Mouse (Mus musculus) kidney, embryonic 15.5 days (tissue): ENCODE data around the gene Stxbp2. TPM values are rescaled to one million over a fixed set of nuclear protein-coding genes. Genes with fewer than 3 reads are reported as not detected.

ENCODE experiments used
- ATAC-seq: fragments of 200-750 bp; cut with Nextera tagmentation; replicated peaks from 2 replicates; pipeline ENCODE4 v1.8.0; 2017; ENCODE audit warnings: moderate TSS enrichment; ENCODE audit not compliant: low FRiP score
- H3K27ac ChIP-seq: fragments of 300-500 bp; sonication (generic); 2 replicates; pipeline ENCODE4 v1.5.1; 2015; ENCODE audit warnings: mild to moderate bottlenecking, inconsistent platforms
- H3K27me3 ChIP-seq: fragments of 300-500 bp; sonication (generic); 2 replicates; pipeline ENCODE4 v1.6.1; 2015; ENCODE audit warnings: inconsistent platforms
- H3K36me3 ChIP-seq: fragments of 300-500 bp; sonication (generic); 2 replicates; pipeline ENCODE4 v1.6.1; 2015; ENCODE audit warnings: inconsistent platforms
- H3K4me1 ChIP-seq: fragments of 300-500 bp; sonication (generic); 2 replicates; pipeline ENCODE4 v1.6.1; 2015; ENCODE audit warnings: inconsistent platforms
- H3K4me2 ChIP-seq: fragments of 300-500 bp; sonication (generic); 2 replicates; pipeline ENCODE4 v1.6.1; 2015; ENCODE audit warnings: moderate library complexity, mild to moderate bottlenecking, inconsistent platforms
- H3K4me3 ChIP-seq: fragments of 300-500 bp; sonication (generic); replicated peaks from 2 replicates; pipeline ENCODE4 v1.5.1; 2015; ENCODE audit warnings: mild to moderate bottlenecking, inconsistent platforms
- H3K9ac ChIP-seq: fragments of 300-500 bp; sonication (generic); 2 replicates; pipeline ENCODE4 v1.6.1; 2015; ENCODE audit warnings: mild to moderate bottlenecking, inconsistent platforms
- H3K9me3 ChIP-seq: fragments of 300-500 bp; sonication (generic); replicated peaks from 2 replicates; pipeline ENCODE4 v1.6.1; 2016; ENCODE audit warnings: inconsistent platforms
- WGBS: fragments of 180-500 bp; shearing (Covaris S2); methylation state at CpG from one replicate; pipeline ENCODE4 v1.1.7; 2015; ENCODE audit warnings: mixed read lengths; 5-methylcytosine and 5-hydroxymethylcytosine counted together
- polyA plus RNA-seq: library from polyadenylated mRNA; unstranded; fragments of >200 nt; fragmentation: Nextera tagmentation; extraction: Ambion mirVana; gene quantifications from 2 replicates; pipeline ENCODE4 v1.2.1, GENCODE M21; 2015

Gene Stxbp2
- polyA plus RNA-seq, 1 experiment from 2014 or later: 85.3 TPM

DNA sequence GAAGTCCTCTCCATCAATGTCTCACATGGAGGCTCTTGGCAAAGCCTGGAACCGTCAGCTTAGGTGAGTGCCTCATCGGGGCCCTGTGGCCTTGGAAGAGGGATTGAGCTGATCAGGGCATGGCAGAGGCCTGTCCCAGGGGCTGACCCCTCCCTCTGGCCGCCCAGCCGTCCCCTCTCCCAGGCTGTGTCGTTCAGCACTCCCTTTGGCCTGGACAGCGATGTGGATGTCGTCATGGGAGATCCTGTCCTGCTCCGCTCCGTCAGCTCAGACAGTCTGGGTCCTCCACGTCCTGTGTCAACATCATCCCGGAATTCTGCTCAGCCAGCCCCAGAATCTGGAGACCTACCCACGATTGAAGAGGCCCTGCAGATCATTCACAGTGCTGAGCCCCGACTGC lies 27.3 kb upstream of the Stxbp2 start:
- H3K4me2 ChIP-seq: no peak overlapping the region
- H3K9me3 ChIP-seq: no peaks in the 10 kb centered on the region
- peaks cover 71% of the 10 kb centered on the region for H3K36me3 ChIP-seq
- 71% methylated on average over 13 of the region's 13 CpGs for WGBS
- H3K4me1 ChIP-seq: peaks cover 9% of the 10 kb centered on the region
- H3K27me3 ChIP-seq: no peaks in the 10 kb centered on the region
- no peak for ATAC-seq
- no peak overlapping the region for H3K4me3 ChIP-seq
- H3K9ac ChIP-seq: no peak overlapping the region
- no peak overlapping the region for H3K27ac ChIP-seq

DNA sequence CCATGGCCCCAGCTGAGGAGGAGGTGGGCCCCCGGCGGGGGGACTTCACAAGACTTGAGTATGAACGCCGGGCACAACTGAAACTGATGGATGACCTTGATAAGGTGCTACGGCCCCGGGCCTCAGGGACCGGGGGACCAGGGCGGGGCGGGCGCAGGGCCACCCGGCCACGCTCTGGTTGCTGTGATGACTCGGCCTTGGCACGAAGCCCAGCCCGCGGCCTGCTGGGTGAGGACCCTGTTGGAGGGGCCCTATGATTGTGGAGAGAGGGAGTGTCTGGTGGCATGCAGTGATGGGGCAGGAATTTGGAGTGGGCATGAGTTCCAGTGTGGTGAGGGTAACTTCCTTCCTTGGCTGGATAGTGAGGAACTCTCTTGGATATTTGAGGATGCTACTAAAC lies 24.2 kb upstream of the Stxbp2 start:
- ATAC-seq: peak; percentile 40; the same call in 1 of the 2 replicates
- H3K27ac ChIP-seq: peak overlapping the region; percentile 57

DNA sequence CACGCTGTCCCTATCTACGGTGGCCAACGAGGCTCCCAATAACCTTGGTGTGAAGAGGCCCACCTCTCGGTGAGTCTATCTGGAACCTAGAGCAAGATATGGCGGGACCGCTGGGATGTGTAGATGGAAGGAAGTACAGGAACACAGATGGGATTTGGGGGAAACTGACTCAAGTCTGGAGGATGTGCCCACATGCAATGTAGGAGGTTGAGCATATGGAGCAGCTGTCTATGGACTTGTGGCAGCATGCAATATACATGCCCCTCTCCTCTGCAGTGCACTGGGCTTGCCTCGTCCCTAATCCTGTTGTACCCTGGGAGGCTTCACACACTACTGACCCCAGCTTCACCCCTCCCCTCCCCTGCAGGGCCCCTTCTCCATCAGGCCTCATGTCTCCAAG lies 22.9 kb upstream of the Stxbp2 start:
- Histone ChIP-seq H3K27ac (no peak overlapping the region), H3K9ac (no peak overlapping the region), H3K4me3 (no peak overlapping the region), H3K27me3 (no peaks in the 10 kb centered on the region), H3K36me3 (peaks cover 91% of the 10 kb centered on the region), H3K4me1 (peaks cover 15% of the 10 kb centered on the region), H3K9me3 (no peaks in the 10 kb centered on the region), H3K4me2 (no peak overlapping the region)
- 88% methylated on average over 7 of the region's 7 CpGs for WGBS
- ATAC-seq: no peak

More for the DNA sequence above, 24.2 kb upstream of the Stxbp2 start:
- H3K4me3 ChIP-seq: no peak overlapping the region
- H3K4me1 ChIP-seq: peaks cover 15% of the 10 kb centered on the region
- peaks cover 91% of the 10 kb centered on the region for H3K36me3 ChIP-seq
- no peak overlapping the region for H3K4me2 ChIP-seq
- H3K9ac ChIP-seq: no peak overlapping the region
- H3K9me3 ChIP-seq: no peaks in the 10 kb centered on the region
- WGBS: 81% methylated on average over 16 of the region's 16 CpGs
- H3K27me3 ChIP-seq: no peaks in the 10 kb centered on the region

DNA sequence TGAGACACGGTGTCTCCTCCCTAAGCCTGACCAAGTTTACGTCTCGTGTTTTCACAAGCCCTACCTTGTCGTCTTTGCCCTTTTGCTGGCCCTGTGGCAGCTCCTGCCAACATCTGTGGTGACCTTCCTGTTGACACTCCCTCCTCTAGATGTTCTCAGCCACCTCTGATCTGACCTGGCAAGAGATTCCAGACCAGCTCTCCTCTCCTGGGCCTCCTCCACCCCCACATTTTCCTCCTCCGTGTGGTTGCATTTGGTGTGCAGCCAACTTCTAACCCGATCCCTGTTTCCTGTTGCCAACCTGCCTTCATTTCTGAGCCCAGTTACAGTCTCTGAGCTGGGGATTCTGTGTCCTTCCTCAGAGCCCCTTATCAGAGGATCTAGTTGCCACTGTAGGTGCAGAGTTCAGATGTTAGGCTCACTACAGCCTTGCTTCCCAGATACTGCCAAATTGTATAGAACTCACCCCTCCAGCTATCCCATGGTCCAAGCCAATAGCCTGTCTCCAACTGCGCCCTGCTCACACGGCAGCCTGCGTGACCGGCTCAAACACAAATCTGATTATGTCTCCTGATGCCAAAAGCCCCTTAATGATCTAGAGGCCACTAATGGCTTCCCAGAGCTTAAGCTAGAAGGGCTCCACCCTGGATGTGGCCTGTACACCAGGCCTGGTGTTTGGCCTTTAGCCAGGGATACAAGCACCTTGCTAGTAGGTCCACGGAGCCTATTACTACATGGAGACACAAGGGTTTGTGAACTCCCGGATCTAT lies 21.5 kb upstream of the Stxbp2 start:
- WGBS: 64% methylated on average over 12 of the region's 12 CpGs
- no peak overlapping the region for H3K9ac ChIP-seq
- no peak overlapping the region for H3K4me2 ChIP-seq
- H3K4me3 ChIP-seq: no peak overlapping the region
- no peak for ATAC-seq
- peak overlapping the region; percentile 52 for H3K27ac ChIP-seq
- peaks cover 15% of the 10 kb centered on the region for H3K4me1 ChIP-seq
- no peaks in the 10 kb centered on the region for H3K9me3 ChIP-seq
- H3K27me3 ChIP-seq: no peaks in the 10 kb centered on the region
- peaks cover 91% of the 10 kb centered on the region for H3K36me3 ChIP-seq

DNA sequence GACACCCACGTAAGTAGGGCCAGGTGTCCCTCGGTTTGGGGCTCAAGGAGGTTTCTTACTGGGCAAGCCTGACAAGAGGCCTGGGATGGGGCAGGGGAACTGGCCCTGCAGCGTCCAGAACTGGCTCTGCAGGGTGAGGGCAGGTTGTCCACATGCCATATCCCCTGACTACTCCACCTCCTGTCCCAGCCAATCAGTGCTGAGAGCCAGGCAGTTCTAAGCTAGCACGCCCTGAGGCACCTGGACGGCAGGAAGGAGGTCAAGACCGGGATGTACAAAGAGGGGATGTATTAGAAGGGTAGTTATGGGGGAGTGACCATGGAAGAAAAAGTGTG lies 21.0 kb upstream of the Stxbp2 start:
- no peak overlapping the region for H3K9ac ChIP-seq
- peak overlapping the region; percentile 52 for H3K27ac ChIP-seq
- H3K4me3 ChIP-seq: no peak overlapping the region
- no peak overlapping the region for H3K4me2 ChIP-seq
- H3K9me3 ChIP-seq: no peaks in the 10 kb centered on the region
- WGBS: 79% methylated on average over 6 of the region's 6 CpGs
- ATAC-seq: no peak; the same call in 1 of the 2 replicates
- peaks cover 15% of the 10 kb centered on the region for H3K4me1 ChIP-seq
- H3K27me3 ChIP-seq: no peaks in the 10 kb centered on the region
- H3K36me3 ChIP-seq: peaks cover 91% of the 10 kb centered on the region

DNA sequence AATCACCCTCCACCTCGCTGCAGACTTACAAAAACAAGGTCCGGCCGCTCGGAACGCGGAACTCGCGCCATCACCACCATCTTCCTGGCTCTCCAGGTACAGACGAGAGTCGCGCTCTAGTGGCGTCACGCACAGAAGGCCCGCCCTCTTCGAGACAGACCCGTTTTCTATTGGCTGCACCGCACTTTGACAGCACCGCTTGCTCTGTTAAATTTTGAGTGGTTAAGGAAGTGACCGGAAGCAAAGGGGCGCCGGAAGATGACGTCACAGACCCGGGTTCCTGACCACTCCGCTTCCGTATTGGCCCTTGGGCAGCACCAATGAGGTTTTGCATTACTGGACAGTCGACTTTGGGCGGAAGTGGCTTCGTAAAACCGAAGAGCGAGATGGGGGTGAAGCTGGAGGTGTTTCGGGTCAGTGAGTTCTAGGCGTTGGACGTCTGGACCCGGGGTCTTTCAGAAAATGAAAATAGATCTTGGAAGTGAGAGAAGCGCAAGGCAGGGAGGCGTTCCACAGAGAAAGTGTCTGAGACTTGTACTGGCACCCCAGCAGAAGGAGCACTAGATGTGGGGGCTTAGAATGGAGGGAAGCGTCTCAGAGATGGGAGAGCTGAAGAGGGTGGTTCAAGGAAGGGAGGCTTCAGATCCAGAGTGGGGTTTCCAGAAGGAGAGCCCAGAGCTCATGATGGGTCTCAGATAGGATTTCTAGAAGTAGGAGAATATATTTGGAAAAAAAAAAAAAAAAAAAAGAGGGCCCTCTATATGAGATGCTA lies 9.4 kb upstream of the Stxbp2 start, which contains the start of the genes Xab2 and Pet100:
TSS of gene Xab2 (minus strand) at position 118 of the 772 bp plus-strand sequence.
TSS of gene Pet100 (plus strand) at position 350 of the 772 bp plus-strand sequence.
- Histone ChIP-seq H3K4me1 (peaks cover 16% of the 10 kb centered on the region), H3K27ac (no peak within 1 kb of the TSS), H3K4me2 (peak within 1 kb of the TSS; percentile 84), H3K9ac (peak within 1 kb of the TSS; percentile 78), H3K4me3 (peak within 1 kb of the TSS; percentile 90), H3K36me3 (peaks cover 32% of the 10 kb centered on the region), H3K27me3 (no peaks in the 10 kb centered on the region), H3K9me3 (no peaks in the 10 kb centered on the region)
- peak; percentile 98 for ATAC-seq
- WGBS: under 1% methylated on average over 37 of the region's 37 CpGs

DNA sequence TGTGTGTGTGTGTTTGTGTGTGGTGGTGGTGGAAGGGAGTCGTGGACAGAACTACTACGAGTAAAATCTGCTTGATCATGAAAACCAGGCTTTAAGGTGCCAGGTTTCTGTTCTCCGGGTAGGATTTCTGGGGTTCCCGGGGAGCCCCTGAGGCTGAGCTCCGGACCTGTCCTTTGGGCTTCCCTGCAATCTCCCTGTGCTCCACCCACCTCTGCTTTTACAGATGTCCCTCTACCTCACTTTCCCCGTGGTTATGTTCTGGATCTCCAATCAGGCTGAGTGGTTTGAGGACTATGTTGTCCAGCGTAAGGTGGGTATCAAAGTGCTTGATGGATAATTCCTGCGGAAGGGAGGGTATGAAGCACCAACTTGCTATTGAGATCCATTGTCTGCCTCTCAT lies 8.6 kb upstream of the Stxbp2 start:
- no peak for ATAC-seq
- Histone ChIP-seq H3K9ac (peak overlapping the region; percentile 68), H3K9me3 (no peaks in the 10 kb centered on the region), H3K27ac (no peak overlapping the region), H3K36me3 (peaks cover 25% of the 10 kb centered on the region), H3K4me3 (peak overlapping the region; percentile 90), H3K4me1 (peaks cover 16% of the 10 kb centered on the region), H3K27me3 (no peaks in the 10 kb centered on the region), H3K4me2 (peak overlapping the region; percentile 79)
- WGBS: 56% methylated on average over 8 of the region's 8 CpGs

DNA sequence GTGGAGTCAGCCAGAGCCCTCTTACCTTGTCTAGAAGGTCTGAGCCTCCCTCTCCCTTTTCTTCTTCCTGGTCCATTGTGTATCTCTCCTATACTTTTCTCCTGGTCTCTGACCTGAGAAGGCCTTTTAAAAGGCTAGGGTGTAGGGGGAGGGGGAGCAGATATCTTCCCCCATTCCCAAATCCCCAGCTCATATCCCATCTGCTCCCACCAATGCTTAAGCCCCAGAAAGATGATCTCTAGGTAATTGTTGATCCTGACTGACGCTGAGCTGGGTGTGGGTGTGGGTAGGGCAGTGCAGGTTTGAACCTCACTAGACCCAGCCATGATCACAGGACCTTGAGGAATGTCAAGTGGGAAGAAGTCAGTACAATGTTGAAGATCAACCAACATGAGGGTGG lies 5.3 kb upstream of the Stxbp2 start, which contains the start of gene Pcp2:
TSS of gene Pcp2 (minus strand) at position 101 of the 400 bp plus-strand sequence.
- H3K27ac ChIP-seq: no peak within 1 kb of the TSS
- ATAC-seq: no peak
- 60% methylated on average over 1 of the region's 1 CpGs for WGBS

DNA sequence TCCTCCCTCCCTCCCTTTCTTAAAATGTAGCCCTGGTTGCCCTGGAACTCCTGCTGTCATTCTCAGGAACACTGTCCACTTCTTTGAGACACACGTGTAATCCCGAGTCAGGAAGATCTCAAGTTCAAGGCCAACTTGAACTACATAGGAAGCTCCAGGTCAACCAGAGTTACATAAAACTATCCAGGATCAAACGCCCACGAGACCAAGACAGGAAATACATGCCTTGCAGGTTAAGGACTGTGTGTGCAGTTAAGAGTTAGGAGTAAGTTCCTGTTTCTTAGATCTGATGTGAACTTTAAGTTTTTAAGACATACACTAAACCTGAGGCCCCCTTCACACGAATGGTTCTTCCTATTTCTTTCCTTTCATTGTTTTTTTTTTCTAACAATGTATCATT lies 3.8 kb upstream of the Stxbp2 start:
- peaks cover 19% of the 10 kb centered on the region for H3K27me3 ChIP-seq
- H3K36me3 ChIP-seq: 0 out of 2 replicates have a peak, but pooled peaks cover 6% of the 10 kb centered on the region
- H3K9ac ChIP-seq: no peak overlapping the region
- H3K4me2 ChIP-seq: no peak overlapping the region
- H3K4me3 ChIP-seq: no peak overlapping the region
- H3K9me3 ChIP-seq: no peaks in the 10 kb centered on the region
- no peak overlapping the region for H3K27ac ChIP-seq
- 49% methylated on average over 5 of the region's 5 CpGs for WGBS
- no peak for ATAC-seq
- H3K4me1 ChIP-seq: peaks cover 21% of the 10 kb centered on the region

More for the DNA sequence above, 5.3 kb upstream of the Stxbp2 start, which contains the start of gene Pcp2:
- Histone ChIP-seq H3K4me2 (no peak within 1 kb of the TSS), H3K9me3 (no peaks in the 10 kb centered on the region), H3K4me3 (no peak within 1 kb of the TSS), H3K4me1 (peaks cover 9% of the 10 kb centered on the region), H3K27me3 (peaks cover 19% of the 10 kb centered on the region), H3K9ac (no peak within 1 kb of the TSS), H3K36me3 (0 out of 2 replicates have a peak, but pooled peaks cover 6% of the 10 kb centered on the region)

DNA sequence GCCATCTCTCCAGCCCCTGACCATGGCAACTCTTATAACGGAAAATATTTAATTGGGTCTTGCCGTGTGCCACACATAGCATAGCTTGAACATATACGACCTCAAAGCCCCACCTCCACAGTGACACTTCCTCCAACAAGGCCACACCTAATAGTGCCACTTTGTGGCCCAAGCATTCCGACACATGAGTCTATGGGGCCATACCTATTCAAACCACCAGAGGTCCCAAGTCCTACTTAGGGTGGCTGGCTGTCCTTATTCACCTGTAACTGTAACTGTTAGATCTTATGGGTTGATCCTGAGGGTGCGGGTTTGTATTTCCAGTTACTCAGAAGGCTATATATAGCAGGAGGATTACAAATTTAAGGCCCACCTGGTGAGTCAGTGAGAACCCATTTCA lies 2.7 kb upstream of the Stxbp2 start:
- Histone ChIP-seq H3K27me3 (peaks cover 19% of the 10 kb centered on the region), H3K9ac (no peak overlapping the region), H3K4me2 (no peak overlapping the region), H3K36me3 (0 out of 2 replicates have a peak, but pooled peaks cover 4% of the 10 kb centered on the region), H3K4me1 (peaks cover 18% of the 10 kb centered on the region), H3K4me3 (no peak overlapping the region), H3K27ac (no peak overlapping the region), H3K9me3 (no peaks in the 10 kb centered on the region)
- ATAC-seq: no peak
- WGBS: 26% methylated on average over 5 of the region's 5 CpGs

DNA sequence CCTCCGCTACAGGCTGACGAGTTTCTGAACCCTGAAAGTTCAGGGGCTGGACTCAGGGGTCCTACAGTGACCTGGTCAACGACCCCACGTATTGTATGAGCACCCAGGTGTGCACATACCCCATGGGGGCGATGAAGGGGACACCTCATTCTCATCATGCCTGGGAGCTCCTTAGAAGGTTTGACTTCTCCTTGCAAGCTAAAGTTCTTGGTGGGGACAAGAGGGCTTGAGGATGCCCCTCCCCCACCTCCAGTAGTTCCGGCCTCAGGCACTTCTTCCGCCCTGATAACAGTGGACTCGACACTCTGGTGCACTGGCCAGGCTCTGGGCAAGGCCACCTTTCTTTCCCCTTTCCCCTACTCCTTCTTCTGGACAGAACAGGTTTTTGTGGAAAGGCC lies 722 bp downstream of the Stxbp2 start:
- peaks cover 18% of the 10 kb centered on the region for H3K36me3 ChIP-seq
- H3K27me3 ChIP-seq: peaks cover 19% of the 10 kb centered on the region
- H3K9me3 ChIP-seq: no peaks in the 10 kb centered on the region
- H3K4me1 ChIP-seq: peaks cover 18% of the 10 kb centered on the region
- H3K27ac ChIP-seq: no peak overlapping the region; the same call in 1 of the 2 replicates
- peak; percentile 20 for ATAC-seq
- H3K9ac ChIP-seq: peak overlapping the region; percentile 57
- peak overlapping the region; percentile 65 for H3K4me3 ChIP-seq
- peak overlapping the region; percentile 70 for H3K4me2 ChIP-seq
- 24% methylated on average over 8 of the region's 8 CpGs for WGBS

DNA sequence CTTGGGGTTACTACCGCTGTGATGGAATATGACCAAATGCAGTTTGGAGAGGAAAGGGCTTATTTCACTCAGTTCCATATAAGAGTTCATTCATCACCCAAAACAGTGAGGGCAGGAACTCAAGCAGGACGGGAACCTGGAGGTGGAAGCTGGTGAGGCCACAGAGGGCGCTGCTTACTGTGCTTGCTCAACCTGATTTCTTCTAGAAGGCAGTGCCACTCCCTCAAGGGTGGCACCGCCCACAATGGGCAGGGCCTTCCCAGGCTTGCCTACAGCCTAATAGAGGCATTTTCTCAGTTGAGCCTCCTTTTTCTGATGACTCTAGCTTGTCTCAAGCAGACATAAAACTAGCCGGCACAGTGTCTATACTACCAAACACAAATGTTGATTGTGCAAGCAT lies 15.0 kb downstream of the Stxbp2 start:
- ATAC-seq: no peak; the same call in 1 of the 2 replicates
- Histone ChIP-seq H3K27ac (no peak overlapping the region), H3K4me2 (no peak overlapping the region), H3K27me3 (no peaks in the 10 kb centered on the region), H3K9me3 (no peaks in the 10 kb centered on the region), H3K36me3 (0 out of 2 replicates have a peak, but pooled peaks cover 2% of the 10 kb centered on the region), H3K9ac (no peak overlapping the region), H3K4me3 (no peak overlapping the region), H3K4me1 (peaks cover 13% of the 10 kb centered on the region; the same call in 1 of the 2 replicates)
- 35% methylated on average over 5 of the region's 5 CpGs for WGBS
